Mouse (Mus musculus): ENCODE data around the gene Rbfox3. TPM values are rescaled to one million over a fixed set of nuclear protein-coding genes. Genes with fewer than 3 reads are reported as not detected.

Rbfox3 gene
- polyA plus RNA-seq, 1 experiment from 2014 or later: 1.5 TPM

DNA sequence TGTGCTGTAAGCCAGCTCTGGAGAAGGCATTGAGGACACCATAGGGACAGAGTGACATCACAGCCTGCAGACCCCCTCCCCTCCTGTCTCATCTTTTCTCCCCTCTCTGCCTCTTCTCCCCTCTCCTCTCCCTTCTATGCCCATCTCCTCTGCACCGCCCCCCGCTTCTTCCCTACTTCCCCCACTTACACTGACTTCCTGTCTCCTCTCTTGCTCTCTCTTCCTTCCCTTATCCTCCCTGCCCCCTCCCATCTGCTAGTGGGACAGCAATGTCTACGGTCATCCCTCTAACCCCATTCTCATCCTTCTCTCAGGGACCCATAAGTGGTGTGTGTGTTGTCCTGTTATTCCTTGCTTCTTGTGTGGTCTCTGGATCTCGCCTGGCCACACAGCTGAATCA, 451.9 kb downstream of the Rbfox3 start:
- Histone ChIP-seq H3K4me1 (peaks cover 10% of the 10 kb centered on the region), H3K9ac (no peak overlapping the region), H3K4me3 (no peak overlapping the region), H3K27me3 (no peaks in the 10 kb centered on the region), H3K27ac (no peak overlapping the region), H3K36me3 (no peaks in the 10 kb centered on the region), H3K4me2 (no peak overlapping the region), H3K9me3 (no peaks in the 10 kb centered on the region)
- ATAC-seq (ENCODE audit: insufficient number of reproducible peaks, insufficient read depth, low FRiP score, low TSS enrichment, low read depth): 0 out of 2 replicates have a peak, but pooled peaks have one; percentile 32
- WGBS: 66% methylated on average over 4 of the region's 4 CpGs

DNA sequence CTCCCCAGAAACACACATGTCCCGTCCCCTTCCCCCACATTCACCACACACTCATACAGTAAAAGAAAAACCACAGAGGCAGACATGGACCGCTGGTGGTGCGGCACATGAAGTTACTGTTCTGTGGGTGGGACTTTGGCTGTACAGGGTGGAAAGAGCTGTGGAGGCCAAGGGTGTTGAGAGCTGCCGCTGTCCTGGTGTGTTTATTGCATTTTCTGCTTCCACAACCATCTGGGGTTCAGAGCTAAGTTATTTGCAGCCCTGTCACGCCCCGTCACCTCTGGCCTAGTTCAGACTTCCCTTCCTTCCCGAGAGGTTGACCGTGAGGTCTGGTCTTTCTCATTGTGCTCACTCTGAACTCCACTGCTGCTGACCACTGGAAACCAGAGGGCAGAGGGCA, 452.3 kb downstream of the Rbfox3 start:
- WGBS: 45% methylated on average over 8 of the region's 8 CpGs

DNA sequence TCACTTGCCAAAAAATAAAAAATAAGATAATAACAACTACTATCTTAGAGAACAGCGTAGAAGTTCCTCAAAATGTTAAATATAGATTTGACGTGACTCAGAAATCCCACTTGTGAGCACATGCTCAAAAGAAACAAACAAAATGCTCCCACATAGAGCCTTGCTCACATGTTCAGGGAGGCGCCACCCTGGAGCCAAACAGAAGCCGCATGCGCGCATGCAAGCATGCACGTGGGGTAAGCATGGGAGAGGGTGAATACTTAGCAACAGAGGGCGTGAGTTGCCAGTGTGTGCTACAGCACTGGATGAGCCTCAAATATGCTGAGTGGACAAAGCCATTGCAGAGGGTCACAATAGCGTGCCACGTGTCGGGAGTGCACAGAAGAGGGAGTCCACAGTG, 454.5 kb downstream of the Rbfox3 start:
- H3K9me3 ChIP-seq: no peaks in the 10 kb centered on the region
- H3K27ac ChIP-seq: no peak overlapping the region
- H3K4me1 ChIP-seq: peaks cover 7% of the 10 kb centered on the region; the same call in 1 of the 2 replicates
- no peak for ATAC-seq (ENCODE audit: insufficient number of reproducible peaks, insufficient read depth, low FRiP score, low TSS enrichment, low read depth)
- no peak overlapping the region for H3K4me2 ChIP-seq
- no peak overlapping the region for H3K4me3 ChIP-seq
- H3K9ac ChIP-seq: no peak overlapping the region
- no peaks in the 10 kb centered on the region for H3K27me3 ChIP-seq
- no peaks in the 10 kb centered on the region for H3K36me3 ChIP-seq
- WGBS: 74% methylated on average over 11 of the region's 11 CpGs

More for the DNA sequence above, 452.3 kb downstream of the Rbfox3 start:
- peaks cover 7% of the 10 kb centered on the region; the same call in 1 of the 2 replicates for H3K4me1 ChIP-seq
- no peak overlapping the region for H3K4me3 ChIP-seq
- no peak for ATAC-seq (ENCODE audit: insufficient number of reproducible peaks, insufficient read depth, low FRiP score, low TSS enrichment, low read depth)
- no peak overlapping the region for H3K4me2 ChIP-seq
- H3K9ac ChIP-seq: no peak overlapping the region
- H3K27ac ChIP-seq: no peak overlapping the region
- no peaks in the 10 kb centered on the region for H3K9me3 ChIP-seq
- H3K27me3 ChIP-seq: no peaks in the 10 kb centered on the region
- no peaks in the 10 kb centered on the region for H3K36me3 ChIP-seq

DNA sequence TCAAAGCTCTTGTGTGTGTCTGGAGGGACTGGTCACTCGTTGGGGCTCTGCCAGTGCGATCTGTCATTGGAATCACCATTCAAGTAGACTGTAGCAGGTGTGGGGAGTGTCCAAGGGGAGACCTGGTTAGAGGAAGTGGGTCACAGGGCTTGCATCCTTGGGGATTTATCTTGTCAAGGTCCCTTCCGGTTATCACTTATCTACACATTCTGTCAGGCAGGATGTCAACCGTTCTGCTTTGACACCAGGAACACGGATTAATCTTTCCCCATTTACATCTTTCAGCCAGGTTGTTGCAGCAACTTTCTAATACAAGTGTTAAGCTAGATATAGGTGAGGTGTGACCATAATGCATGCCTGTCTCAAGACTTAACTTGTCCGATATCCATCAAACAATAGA, 455.6 kb downstream of the Rbfox3 start:
- H3K4me1 ChIP-seq: peaks cover 7% of the 10 kb centered on the region; the same call in 1 of the 2 replicates
- WGBS: 86% methylated on average over 6 of the region's 6 CpGs
- H3K4me3 ChIP-seq: no peak overlapping the region
- no peak overlapping the region for H3K27ac ChIP-seq
- ATAC-seq (ENCODE audit: insufficient number of reproducible peaks, insufficient read depth, low FRiP score, low TSS enrichment, low read depth): no peak
- no peak overlapping the region for H3K4me2 ChIP-seq
- 0 out of 2 replicates have a peak, but pooled peaks cover 5% of the 10 kb centered on the region for H3K36me3 ChIP-seq
- H3K9ac ChIP-seq: no peak overlapping the region
- no peaks in the 10 kb centered on the region for H3K9me3 ChIP-seq
- H3K27me3 ChIP-seq: no peaks in the 10 kb centered on the region

DNA sequence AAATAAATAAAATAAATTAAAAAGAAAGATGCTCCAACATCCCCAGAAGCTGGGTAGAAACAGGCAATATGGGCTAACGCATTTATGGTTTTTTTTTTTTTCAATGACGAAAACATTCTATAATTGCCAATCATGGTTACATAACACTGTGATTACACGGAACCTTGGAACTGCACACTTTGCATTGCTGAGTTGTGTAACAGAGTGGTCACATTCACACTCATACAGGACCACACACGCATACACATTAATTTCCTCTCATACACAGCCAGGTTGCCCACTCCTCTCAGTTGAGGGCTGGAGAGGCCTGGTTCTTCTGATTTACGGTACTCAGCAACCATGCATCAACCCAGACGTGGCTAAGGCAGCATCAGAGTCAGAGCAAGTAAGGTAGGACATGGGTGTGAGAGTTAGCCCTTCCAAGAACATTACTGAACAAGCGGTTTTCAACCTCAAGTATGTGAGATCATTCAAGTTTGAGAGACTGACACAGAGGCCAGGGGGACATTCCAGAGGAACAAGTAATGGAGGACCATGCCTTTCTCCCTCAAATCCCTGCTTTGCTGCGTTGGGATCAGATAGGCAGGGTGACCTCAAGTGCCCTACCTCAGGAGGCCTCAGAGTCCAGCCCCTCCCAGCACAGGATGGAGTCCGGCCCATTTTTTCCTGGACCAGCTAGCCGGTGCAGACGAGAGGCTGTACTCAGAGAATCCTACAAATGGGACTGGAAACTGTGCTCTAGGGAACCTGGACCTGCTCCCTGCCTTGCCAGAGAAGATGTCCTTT, 457.3 kb downstream of the Rbfox3 start:
- peaks cover 3% of the 10 kb centered on the region; the same call in 1 of the 2 replicates for H3K4me1 ChIP-seq
- H3K9me3 ChIP-seq: no peaks in the 10 kb centered on the region
- 70% methylated on average over 11 of the region's 11 CpGs for WGBS
- no peak overlapping the region for H3K4me3 ChIP-seq
- H3K4me2 ChIP-seq: no peak overlapping the region
- H3K9ac ChIP-seq: no peak overlapping the region
- no peaks in the 10 kb centered on the region for H3K27me3 ChIP-seq
- no peak for ATAC-seq (ENCODE audit: insufficient number of reproducible peaks, insufficient read depth, low FRiP score, low TSS enrichment, low read depth)
- peaks cover 5% of the 10 kb centered on the region; the same call in 1 of the 2 replicates for H3K36me3 ChIP-seq
- H3K27ac ChIP-seq: no peak overlapping the region

DNA sequence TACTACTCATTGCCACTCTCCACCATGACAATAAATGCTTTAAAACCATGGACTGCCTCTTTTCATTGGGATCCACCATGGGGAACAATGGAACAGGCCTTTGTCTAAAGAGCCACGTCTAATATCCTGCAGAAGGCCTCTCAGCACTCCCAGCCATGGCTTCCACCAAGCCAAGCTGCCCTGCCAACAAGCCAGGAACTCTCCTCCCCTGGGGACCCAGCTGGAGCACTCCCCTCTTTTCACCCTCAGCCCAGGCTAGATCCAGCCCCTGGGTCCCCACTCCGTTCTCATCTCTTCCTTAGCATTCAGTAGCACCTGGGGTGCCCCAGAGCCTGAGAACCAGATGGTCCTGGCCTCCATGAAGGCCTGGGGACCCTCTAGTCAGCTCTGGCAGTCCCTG, 458.4 kb downstream of the Rbfox3 start:
- H3K4me2 ChIP-seq: no peak overlapping the region
- H3K27ac ChIP-seq: no peak overlapping the region
- peaks cover under 1% of the 10 kb centered on the region; the same call in 1 of the 2 replicates for H3K4me1 ChIP-seq
- no peak overlapping the region for H3K9ac ChIP-seq
- H3K9me3 ChIP-seq: no peaks in the 10 kb centered on the region
- no peak overlapping the region for H3K4me3 ChIP-seq
- no peaks in the 10 kb centered on the region for H3K27me3 ChIP-seq
- peaks cover 16% of the 10 kb centered on the region for H3K36me3 ChIP-seq
- no peak for ATAC-seq (ENCODE audit: insufficient number of reproducible peaks, insufficient read depth, low FRiP score, low TSS enrichment, low read depth)
- 72% methylated on average over 2 of the region's 2 CpGs for WGBS

DNA sequence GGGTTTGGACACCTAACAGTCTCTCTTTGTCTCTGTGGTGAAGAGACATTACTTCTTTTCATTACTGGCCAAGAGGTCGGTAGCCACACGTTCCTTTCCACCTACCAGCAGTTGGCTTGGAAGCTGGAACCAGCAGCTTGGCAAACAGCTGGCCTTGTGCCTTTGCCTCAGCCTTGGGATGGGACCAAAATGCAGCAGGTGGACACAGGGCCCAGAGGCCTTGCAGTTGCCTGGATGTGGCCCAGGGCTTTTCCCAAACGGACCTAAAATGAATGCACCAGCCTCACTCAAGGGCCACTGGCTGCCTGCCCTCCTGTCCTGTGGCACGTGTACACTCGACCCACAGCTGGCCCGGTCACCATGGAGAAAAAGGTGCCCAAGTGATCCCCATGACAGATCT, 460.2 kb downstream of the Rbfox3 start:
- peaks cover 20% of the 10 kb centered on the region for H3K36me3 ChIP-seq
- H3K9ac ChIP-seq: no peak overlapping the region
- H3K27ac ChIP-seq: no peak overlapping the region
- no peak overlapping the region for H3K4me3 ChIP-seq
- 82% methylated on average over 6 of the region's 6 CpGs for WGBS
- peaks cover 13% of the 10 kb centered on the region for H3K4me1 ChIP-seq
- H3K9me3 ChIP-seq: no peaks in the 10 kb centered on the region
- no peak overlapping the region for H3K4me2 ChIP-seq
- no peaks in the 10 kb centered on the region for H3K27me3 ChIP-seq
- no peak for ATAC-seq (ENCODE audit: insufficient number of reproducible peaks, insufficient read depth, low FRiP score, low TSS enrichment, low read depth)

DNA sequence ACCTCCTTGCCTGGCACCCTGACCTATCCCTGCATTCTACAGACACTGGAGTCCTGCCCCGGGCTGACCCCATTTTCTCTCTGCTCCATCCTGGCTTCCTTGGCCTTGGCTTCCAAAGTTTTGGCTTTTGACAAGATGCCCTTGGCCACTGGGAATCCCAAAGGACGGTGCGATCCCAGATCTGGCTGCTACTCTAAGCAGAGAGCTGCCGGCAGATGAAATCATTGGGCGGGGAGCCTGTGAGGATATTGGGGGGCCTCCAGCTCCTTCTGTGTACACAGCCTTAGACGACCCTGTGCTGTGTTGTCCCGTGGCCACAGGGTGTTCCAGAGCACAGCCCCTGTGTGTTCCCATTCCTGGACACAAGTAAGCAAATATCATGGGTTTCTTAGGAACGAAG, 463.0 kb downstream of the Rbfox3 start:
- Histone ChIP-seq H3K9ac (no peak overlapping the region), H3K27me3 (no peaks in the 10 kb centered on the region), H3K4me2 (no peak overlapping the region), H3K36me3 (peaks cover 20% of the 10 kb centered on the region), H3K27ac (no peak overlapping the region), H3K4me1 (peaks cover 21% of the 10 kb centered on the region), H3K4me3 (no peak overlapping the region), H3K9me3 (no peaks in the 10 kb centered on the region)
- 87% methylated on average over 8 of the region's 8 CpGs for WGBS
- ATAC-seq (ENCODE audit: insufficient number of reproducible peaks, insufficient read depth, low FRiP score, low TSS enrichment, low read depth): no peak

DNA sequence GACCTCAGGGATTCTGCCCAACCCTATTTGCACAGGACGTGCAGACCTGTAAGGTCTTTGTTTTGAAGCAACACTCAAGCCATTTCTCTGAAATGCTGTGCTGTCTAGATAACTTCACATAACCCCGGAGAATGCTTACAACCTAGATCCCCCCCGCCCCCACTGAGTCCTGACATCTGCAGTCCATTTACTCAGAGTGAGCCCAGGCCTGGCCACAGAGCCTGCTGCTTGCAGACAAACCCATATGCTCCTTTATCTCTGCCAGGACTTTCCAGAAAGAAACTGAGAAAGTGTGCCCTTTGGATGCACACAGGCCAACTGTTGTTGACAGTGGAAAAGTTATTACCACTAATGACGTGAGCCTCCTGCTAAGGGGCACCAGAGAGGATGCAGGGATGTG, 464.1 kb downstream of the Rbfox3 start:
- no peak for ATAC-seq (ENCODE audit: insufficient number of reproducible peaks, insufficient read depth, low FRiP score, low TSS enrichment, low read depth)
- Histone ChIP-seq H3K4me2 (no peak overlapping the region), H3K4me3 (no peak overlapping the region), H3K4me1 (peaks cover 26% of the 10 kb centered on the region), H3K36me3 (peaks cover 20% of the 10 kb centered on the region), H3K27me3 (no peaks in the 10 kb centered on the region), H3K27ac (peak overlapping the region; percentile 64), H3K9ac (0 out of 2 replicates have a peak overlapping the region, but pooled peaks have one; percentile 11), H3K9me3 (no peaks in the 10 kb centered on the region)
- WGBS: 27% methylated on average over 4 of the region's 4 CpGs

DNA sequence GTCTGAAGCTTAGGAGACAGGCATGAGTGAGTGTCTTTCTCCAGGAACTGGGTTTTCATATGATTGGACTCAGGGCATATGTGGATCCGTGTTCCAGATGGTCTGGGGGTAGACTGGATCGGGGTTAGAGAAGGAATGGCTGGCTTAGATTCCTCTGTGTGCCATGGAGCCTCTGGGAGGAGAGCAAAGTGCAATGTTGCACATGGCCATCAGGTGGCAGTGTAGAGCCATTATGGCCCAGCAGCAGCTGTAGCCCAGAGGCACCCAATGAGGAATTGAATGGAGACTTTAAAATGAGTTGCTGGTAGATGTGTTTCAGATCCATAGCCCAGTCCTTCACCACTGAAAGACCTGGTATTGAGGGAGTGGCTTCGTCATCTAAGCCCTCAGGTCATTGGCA, 465.6 kb downstream of the Rbfox3 start:
- Histone ChIP-seq H3K4me1 (peaks cover 26% of the 10 kb centered on the region), H3K9ac (no peak overlapping the region), H3K36me3 (peaks cover 15% of the 10 kb centered on the region), H3K27ac (no peak overlapping the region), H3K27me3 (no peaks in the 10 kb centered on the region), H3K4me3 (no peak overlapping the region), H3K9me3 (no peaks in the 10 kb centered on the region), H3K4me2 (no peak overlapping the region)
- no peak for ATAC-seq (ENCODE audit: insufficient number of reproducible peaks, insufficient read depth, low FRiP score, low TSS enrichment, low read depth)
- WGBS: 4% methylated on average over 3 of the region's 3 CpGs

DNA sequence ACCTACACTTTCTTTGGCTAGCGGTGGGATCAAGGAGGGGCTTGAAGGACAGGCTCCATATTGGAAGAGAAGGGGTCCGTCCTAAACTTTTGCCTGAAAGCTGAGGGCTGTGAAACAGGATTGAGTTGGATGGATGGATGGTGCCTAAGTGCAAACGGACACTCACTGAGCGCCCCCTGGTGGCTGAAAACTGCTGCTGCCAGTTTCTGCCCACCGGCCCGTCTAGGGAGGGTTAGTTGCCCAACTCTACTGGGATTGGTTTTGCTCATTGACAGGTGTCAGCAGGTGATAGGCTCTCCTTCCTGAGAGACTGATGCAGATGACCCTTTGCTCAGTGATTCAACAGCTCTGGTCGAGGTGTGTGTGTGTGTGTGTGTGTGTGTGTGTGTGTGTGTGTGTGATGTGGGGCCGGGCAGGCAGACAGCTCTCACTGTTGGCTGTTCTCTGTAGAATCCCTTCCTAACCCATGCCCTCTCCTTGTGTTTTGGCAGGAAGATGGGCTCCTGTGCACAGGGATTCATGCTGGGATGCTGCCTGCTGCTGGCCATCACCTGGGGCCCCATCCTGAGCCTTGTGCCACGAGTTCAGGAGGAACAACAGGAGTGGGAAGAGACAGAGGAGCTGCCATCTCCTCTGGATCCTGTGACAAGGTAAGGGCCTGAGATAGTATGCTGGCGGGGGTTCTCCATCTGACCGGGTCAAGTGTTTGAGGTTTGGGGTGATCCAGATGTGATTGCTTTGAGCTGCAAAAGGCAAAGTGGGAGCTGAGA, 468.0 kb downstream of the Rbfox3 start:
- Histone ChIP-seq H3K4me3 (no peak overlapping the region), H3K9me3 (no peaks in the 10 kb centered on the region), H3K4me2 (no peak overlapping the region), H3K9ac (no peak overlapping the region), H3K36me3 (peaks cover 8% of the 10 kb centered on the region), H3K27me3 (no peaks in the 10 kb centered on the region), H3K4me1 (peaks cover 43% of the 10 kb centered on the region), H3K27ac (no peak overlapping the region)
- 37% methylated on average over 11 of the region's 11 CpGs for WGBS
- no peak for ATAC-seq (ENCODE audit: insufficient number of reproducible peaks, insufficient read depth, low FRiP score, low TSS enrichment, low read depth)

DNA sequence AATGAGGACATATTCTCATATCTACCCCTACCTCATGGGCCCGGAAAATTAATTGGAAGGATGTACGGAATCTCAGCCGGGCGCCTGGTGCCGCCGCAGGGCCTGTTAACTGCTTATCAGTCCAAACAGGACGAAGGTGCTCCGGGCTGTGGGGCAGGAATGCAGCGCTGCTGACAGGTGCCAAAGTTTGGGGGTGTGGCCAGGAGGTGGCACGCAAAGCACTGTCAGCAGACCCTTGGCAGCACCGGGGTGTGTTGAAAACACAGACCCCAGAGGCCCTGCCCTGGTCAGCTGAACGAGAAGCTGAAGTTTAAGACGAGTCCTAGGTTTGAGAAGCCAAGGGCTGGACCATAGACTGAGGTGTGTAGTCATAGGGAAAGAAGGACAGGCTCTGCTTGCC, 468.7 kb downstream of the Rbfox3 start:
- Histone ChIP-seq H3K9me3 (no peaks in the 10 kb centered on the region), H3K9ac (no peak overlapping the region), H3K4me2 (no peak overlapping the region), H3K4me3 (no peak overlapping the region), H3K36me3 (peaks cover under 1% of the 10 kb centered on the region; the same call in 1 of the 2 replicates), H3K27ac (no peak overlapping the region), H3K27me3 (no peaks in the 10 kb centered on the region), H3K4me1 (peaks cover 47% of the 10 kb centered on the region)
- WGBS: 75% methylated on average over 13 of the region's 13 CpGs
- ATAC-seq (ENCODE audit: insufficient number of reproducible peaks, insufficient read depth, low FRiP score, low TSS enrichment, low read depth): no peak
